Comparison of ENCODE assay signal across 8 mouse cellular contexts in the genomic region with DNA sequence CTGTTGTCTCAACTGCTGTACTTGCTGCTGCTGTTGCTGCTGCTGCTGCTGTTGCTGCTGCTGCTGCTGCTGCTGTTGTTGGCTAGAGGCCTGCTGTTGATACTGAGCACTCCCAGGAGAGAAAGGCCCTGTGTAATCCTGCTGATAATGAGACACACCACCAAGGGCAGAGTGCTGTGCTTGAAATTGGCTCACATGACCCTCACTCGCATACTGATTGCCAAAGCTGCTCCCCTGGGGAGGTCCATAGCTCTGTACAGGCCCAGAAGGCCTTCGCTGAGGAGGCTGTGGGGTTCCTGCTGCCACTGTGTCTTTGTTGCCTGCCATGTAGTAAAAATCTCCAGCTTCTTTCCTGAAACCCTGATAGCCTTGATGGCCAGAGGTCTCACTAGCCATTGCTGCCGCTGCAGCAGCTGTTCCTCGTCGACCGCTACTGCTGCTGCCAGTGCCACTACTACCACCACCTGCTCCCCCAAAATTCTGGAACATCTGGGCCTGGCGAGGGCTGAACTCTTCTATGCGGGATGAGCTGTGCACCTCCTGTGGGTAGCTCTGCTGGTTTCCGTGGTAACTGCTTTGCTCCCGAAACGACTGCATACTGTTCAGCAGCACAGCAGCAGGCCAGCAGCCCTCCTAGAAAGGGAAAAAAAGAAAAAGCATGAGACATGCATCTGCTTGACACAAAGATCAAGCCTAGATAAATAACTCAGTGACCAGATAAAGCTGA.
DNase-seq lines count a peak whose midpoint lies in the region; ATAC-seq lines count a peak whose summit lies in the region.

No protein-coding gene starts in this region.

- no peak overlapping the region for H3K4me2 ChIP-seq in hindbrain, embryonic 12.5 days (replicated peaks)
- no peak overlapping the region for H3K4me2 ChIP-seq in neural tube, embryonic 14.5 days (ENCODE audit: low read depth, low read length)

- DNase-seq in ovary, postnatal 36 days (ENCODE audit: low spot score), result peak; percentile 24
- no peak for DNase-seq in ovary, postnatal 10 days (ENCODE audit: low spot score)
- peak; percentile 29 for DNase-seq in forebrain, embryonic 10.5 days (ENCODE audit: extremely low spot score, low spot score)
- no peak for DNase-seq in lung, adult 18-20 months
- DNase-seq in layer of hippocampus, adult 9-10 months (ENCODE audit: low spot score), result no peak
- DNase-seq in layer of hippocampus, postnatal 14 days (ENCODE audit: low spot score in 2 of 2), result no peak

- H3K9me3 ChIP-seq in forebrain, embryonic 10.5 days, result no peaks in the 10 kb centered on the region
- no peaks in the 10 kb centered on the region for H3K9me3 ChIP-seq in hindbrain, embryonic 12.5 days (replicated peaks)
- H3K9me3 ChIP-seq in neural tube, embryonic 14.5 days (ENCODE audit: control insufficient read depth, low read length), result no peaks in the 10 kb centered on the region

- H3K27me3 ChIP-seq in forebrain, embryonic 10.5 days (ENCODE audit: poor library complexity, severe bottlenecking), result no peaks in the 10 kb centered on the region
- no peaks in the 10 kb centered on the region for H3K27me3 ChIP-seq in hindbrain, embryonic 12.5 days
- H3K27me3 ChIP-seq in neural tube, embryonic 14.5 days (ENCODE audit: control insufficient read depth, insufficient read depth, low read length), result no peaks in the 10 kb centered on the region

- H3K9ac ChIP-seq in hindbrain, embryonic 12.5 days, result no peak overlapping the region
- no peak overlapping the region for H3K9ac ChIP-seq in neural tube, embryonic 14.5 days (replicated peaks; ENCODE audit: low read depth, low read length)

- WGBS in forebrain, embryonic 10.5 days, result 52% methylated on average over 11 of the region's 11 CpGs
- 32% methylated on average over 11 of the region's 11 CpGs for WGBS in hindbrain, embryonic 12.5 days
- 24% methylated on average over 11 of the region's 11 CpGs for WGBS in neural tube, embryonic 14.5 days

- peak; percentile 86 for ATAC-seq in hindbrain, embryonic 12.5 days (ENCODE audit: low FRiP score)
- ATAC-seq in neural tube, embryonic 14.5 days (ENCODE audit: low read depth), result peak; percentile 87

- H3K4me1 ChIP-seq in forebrain, embryonic 10.5 days, result peaks cover 19% of the 10 kb centered on the region
- H3K4me1 ChIP-seq in hindbrain, embryonic 12.5 days, result peaks cover 18% of the 10 kb centered on the region
- peaks cover 14% of the 10 kb centered on the region; the same call in 1 of the 2 replicates for H3K4me1 ChIP-seq in neural tube, embryonic 14.5 days (ENCODE audit: control insufficient read depth, insufficient read depth, low read length)

- peak overlapping the region; percentile 66 for H3K27ac ChIP-seq in forebrain, embryonic 10.5 days
- H3K27ac ChIP-seq in hindbrain, embryonic 12.5 days, result peak overlapping the region; percentile 73
- peak overlapping the region; percentile 77 for H3K27ac ChIP-seq in neural tube, embryonic 14.5 days (ENCODE audit: low read depth, low read length)

- peaks cover 53% of the 10 kb centered on the region for H3K36me3 ChIP-seq in forebrain, embryonic 10.5 days (replicated peaks)
- H3K36me3 ChIP-seq in hindbrain, embryonic 12.5 days, result peaks cover 46% of the 10 kb centered on the region
- H3K36me3 ChIP-seq in neural tube, embryonic 14.5 days (ENCODE audit: control insufficient read depth, insufficient read depth, low read length), result peaks cover 19% of the 10 kb centered on the region

- H3K4me3 ChIP-seq in forebrain, embryonic 10.5 days, result no peak overlapping the region
- no peak overlapping the region for H3K4me3 ChIP-seq in hindbrain, embryonic 12.5 days
- no peak overlapping the region for H3K4me3 ChIP-seq in neural tube, embryonic 14.5 days (ENCODE audit: low read depth, low read length)

Comparison
In these comparisons a context has a peak if more than half of its experiments do, and no peak if none do; other contexts are left out.
1. DNase-seq: peak in ovary, postnatal 36 days (single experiment) and forebrain, embryonic 10.5 days (single experiment); none in ovary, postnatal 10 days (single experiment), lung, adult 18-20 months (0 of 2), layer of hippocampus, adult 9-10 months (single experiment) and layer of hippocampus, postnatal 14 days (0 of 2).
2. Peak in every context shown above with its lines, with median percentiles within 50 percentile points of each other: H3K27ac ChIP-seq.